Mouse (Mus musculus): ENCODE data around the gene Rorb. TPM values are rescaled to one million over a fixed set of nuclear protein-coding genes. Genes with fewer than 3 reads are reported as not detected.

The Rorb gene
- polyA plus RNA-seq, 1 experiment from 2014 or later: 12.9 TPM

GRCm38 (mm10) chr19:18911755-18912340, 199.1 kb downstream of the Rorb start:
- H3K4me1 ChIP-seq (ENCODE audit: control insufficient read depth, insufficient read depth, low read length): no peaks in the 10 kb centered on the region
- no peak overlapping the region for H3K9ac ChIP-seq (replicated peaks; ENCODE audit: low read length)
- no peak overlapping the region for H3K4me2 ChIP-seq (ENCODE audit: low read length)
- H3K36me3 ChIP-seq (ENCODE audit: control insufficient read depth, insufficient read depth, low read length): no peaks in the 10 kb centered on the region
- H3K27me3 ChIP-seq (ENCODE audit: control insufficient read depth, insufficient read depth, low read length): no peaks in the 10 kb centered on the region
- DNase-seq (no peak), ATAC-seq (ENCODE audit: low FRiP score, low TSS enrichment) (no peak)
- H3K27ac ChIP-seq (replicated peaks; ENCODE audit: low read depth, low read length): no peak overlapping the region
- H3K9me3 ChIP-seq (ENCODE audit: control insufficient read depth, low read length): no peaks in the 10 kb centered on the region
- no peak overlapping the region for H3K4me3 ChIP-seq (replicated peaks; ENCODE audit: low read depth, low read length)

- no peak overlapping the region for H3K4me2 ChIP-seq (ENCODE audit: low read length)
- H3K4me3 ChIP-seq (replicated peaks; ENCODE audit: low read depth, low read length): no peak overlapping the region
- no peaks in the 10 kb centered on the region for H3K4me1 ChIP-seq (ENCODE audit: control insufficient read depth, insufficient read depth, low read length)
- H3K36me3 ChIP-seq (ENCODE audit: control insufficient read depth, insufficient read depth, low read length): no peaks in the 10 kb centered on the region
- WGBS: 50% methylated on average over 3 of the region's 3 CpGs
- no peak overlapping the region for H3K27ac ChIP-seq (replicated peaks; ENCODE audit: low read depth, low read length)
- no peak for ATAC-seq (ENCODE audit: low FRiP score, low TSS enrichment)
- H3K27me3 ChIP-seq (ENCODE audit: control insufficient read depth, insufficient read depth, low read length): no peaks in the 10 kb centered on the region
- H3K9me3 ChIP-seq (ENCODE audit: control insufficient read depth, low read length): no peaks in the 10 kb centered on the region
- DNase-seq: peak; percentile 12
- H3K9ac ChIP-seq (replicated peaks; ENCODE audit: low read length): no peak overlapping the region
These were observed 201.4 kb downstream of the Rorb start for GRCm38 (mm10) chr19:18909641-18910040.

GRCm38 (mm10) chr19:18905511-18905910, 205.5 kb downstream of the Rorb start:
- no peaks in the 10 kb centered on the region for H3K27me3 ChIP-seq (ENCODE audit: control insufficient read depth, insufficient read depth, low read length)
- no peak overlapping the region for H3K4me2 ChIP-seq (ENCODE audit: low read length)
- no peak overlapping the region for H3K9ac ChIP-seq (replicated peaks; ENCODE audit: low read length)
- no peaks in the 10 kb centered on the region for H3K36me3 ChIP-seq (ENCODE audit: control insufficient read depth, insufficient read depth, low read length)
- H3K4me1 ChIP-seq (ENCODE audit: control insufficient read depth, insufficient read depth, low read length): no peaks in the 10 kb centered on the region
- no peak overlapping the region for H3K4me3 ChIP-seq (replicated peaks; ENCODE audit: low read depth, low read length)
- 76% methylated on average over 3 of the region's 3 CpGs for WGBS
- ATAC-seq (ENCODE audit: low FRiP score, low TSS enrichment) (no peak), DNase-seq (no peak)
- H3K9me3 ChIP-seq (ENCODE audit: control insufficient read depth, low read length): no peaks in the 10 kb centered on the region
- H3K27ac ChIP-seq (replicated peaks; ENCODE audit: low read depth, low read length): no peak overlapping the region

GRCm38 (mm10) chr19:18902694-18903067, 208.3 kb downstream of the Rorb start:
- Histone ChIP-seq H3K36me3 (ENCODE audit: control insufficient read depth, insufficient read depth, low read length) (no peaks in the 10 kb centered on the region), H3K4me2 (ENCODE audit: low read length) (no peak overlapping the region), H3K27me3 (ENCODE audit: control insufficient read depth, insufficient read depth, low read length) (no peaks in the 10 kb centered on the region), H3K27ac (replicated peaks; ENCODE audit: low read depth, low read length) (no peak overlapping the region), H3K9ac (replicated peaks; ENCODE audit: low read length) (no peak overlapping the region), H3K4me3 (replicated peaks; ENCODE audit: low read depth, low read length) (no peak overlapping the region), H3K4me1 (ENCODE audit: control insufficient read depth, insufficient read depth, low read length) (no peaks in the 10 kb centered on the region), H3K9me3 (ENCODE audit: control insufficient read depth, low read length) (no peaks in the 10 kb centered on the region)
- DNase-seq (no peak), ATAC-seq (ENCODE audit: low FRiP score, low TSS enrichment) (no peak)
- WGBS: 73% methylated on average over 6 of the region's 6 CpGs

- H3K27me3 ChIP-seq (ENCODE audit: control insufficient read depth, insufficient read depth, low read length): no peaks in the 10 kb centered on the region
- no peaks in the 10 kb centered on the region for H3K9me3 ChIP-seq (ENCODE audit: control insufficient read depth, low read length)
- no peak for ATAC-seq (ENCODE audit: low FRiP score, low TSS enrichment)
- H3K4me3 ChIP-seq (replicated peaks; ENCODE audit: low read depth, low read length): no peak overlapping the region
- no peaks in the 10 kb centered on the region for H3K4me1 ChIP-seq (ENCODE audit: control insufficient read depth, insufficient read depth, low read length)
- H3K4me2 ChIP-seq (ENCODE audit: low read length): no peak overlapping the region
- H3K27ac ChIP-seq (replicated peaks; ENCODE audit: low read depth, low read length): no peak overlapping the region
- no peak for DNase-seq
- no peak overlapping the region for H3K9ac ChIP-seq (replicated peaks; ENCODE audit: low read length)
- no peaks in the 10 kb centered on the region for H3K36me3 ChIP-seq (ENCODE audit: control insufficient read depth, insufficient read depth, low read length)
- 67% methylated on average over 15 of the region's 15 CpGs for WGBS
These were observed 208.8 kb downstream of the Rorb start for GRCm38 (mm10) chr19:18902041-18902693.

- Histone ChIP-seq H3K9ac (replicated peaks; ENCODE audit: low read length) (no peak overlapping the region), H3K4me2 (ENCODE audit: low read length) (no peak overlapping the region), H3K36me3 (ENCODE audit: control insufficient read depth, insufficient read depth, low read length) (no peaks in the 10 kb centered on the region), H3K4me1 (ENCODE audit: control insufficient read depth, insufficient read depth, low read length) (no peaks in the 10 kb centered on the region), H3K27me3 (ENCODE audit: control insufficient read depth, insufficient read depth, low read length) (no peaks in the 10 kb centered on the region), H3K9me3 (ENCODE audit: control insufficient read depth, low read length) (no peaks in the 10 kb centered on the region), H3K27ac (replicated peaks; ENCODE audit: low read depth, low read length) (no peak overlapping the region), H3K4me3 (replicated peaks; ENCODE audit: low read depth, low read length) (no peak overlapping the region)
- ATAC-seq (ENCODE audit: low FRiP score, low TSS enrichment) (no peak), DNase-seq (no peak)
These were observed 212.8 kb downstream of the Rorb start for GRCm38 (mm10) chr19:18898238-18898637.

- no peak overlapping the region for H3K4me3 ChIP-seq (replicated peaks; ENCODE audit: low read depth, low read length)
- 70% methylated on average over 4 of the region's 4 CpGs for WGBS
- no peaks in the 10 kb centered on the region for H3K9me3 ChIP-seq (ENCODE audit: control insufficient read depth, low read length)
- DNase-seq (no peak), ATAC-seq (ENCODE audit: low FRiP score, low TSS enrichment) (peak; percentile 28; the same call in 1 of the 2 replicates)
- H3K4me1 ChIP-seq (ENCODE audit: control insufficient read depth, insufficient read depth, low read length): peaks cover 12% of the 10 kb centered on the region; the same call in 1 of the 2 replicates
- H3K27ac ChIP-seq (replicated peaks; ENCODE audit: low read depth, low read length): peak overlapping the region; percentile 83
- no peak overlapping the region for H3K9ac ChIP-seq (replicated peaks; ENCODE audit: low read length)
- H3K36me3 ChIP-seq (ENCODE audit: control insufficient read depth, insufficient read depth, low read length): no peaks in the 10 kb centered on the region
- H3K4me2 ChIP-seq (ENCODE audit: low read length): no peak overlapping the region
- H3K27me3 ChIP-seq (ENCODE audit: control insufficient read depth, insufficient read depth, low read length): no peaks in the 10 kb centered on the region
These were observed 220.8 kb downstream of the Rorb start for GRCm38 (mm10) chr19:18890216-18890615.

- ATAC-seq (ENCODE audit: low FRiP score, low TSS enrichment) (peak; percentile 29; the same call in 1 of the 2 replicates), DNase-seq (no peak)
- Histone ChIP-seq H3K4me2 (ENCODE audit: low read length) (peak overlapping the region; percentile 56), H3K9me3 (ENCODE audit: control insufficient read depth, low read length) (no peaks in the 10 kb centered on the region), H3K4me1 (ENCODE audit: control insufficient read depth, insufficient read depth, low read length) (peaks cover 12% of the 10 kb centered on the region; the same call in 1 of the 2 replicates), H3K27ac (replicated peaks; ENCODE audit: low read depth, low read length) (peak overlapping the region; percentile 83), H3K9ac (replicated peaks; ENCODE audit: low read length) (peak overlapping the region; percentile 44; the same call in 1 of the 2 replicates), H3K4me3 (replicated peaks; ENCODE audit: low read depth, low read length) (peak overlapping the region; percentile 25), H3K36me3 (ENCODE audit: control insufficient read depth, insufficient read depth, low read length) (no peaks in the 10 kb centered on the region), H3K27me3 (ENCODE audit: control insufficient read depth, insufficient read depth, low read length) (no peaks in the 10 kb centered on the region)
- WGBS: 30% methylated on average over 1 of the region's 1 CpGs
These were observed 221.4 kb downstream of the Rorb start for GRCm38 (mm10) chr19:18889632-18890031.

GRCm38 (mm10) chr19:18889117-18889627, 221.8 kb downstream of the Rorb start:
- Histone ChIP-seq H3K36me3 (ENCODE audit: control insufficient read depth, insufficient read depth, low read length) (no peaks in the 10 kb centered on the region), H3K27ac (replicated peaks; ENCODE audit: low read depth, low read length) (peak overlapping the region; percentile 83), H3K9ac (replicated peaks; ENCODE audit: low read length) (peak overlapping the region; percentile 44), H3K4me2 (ENCODE audit: low read length) (peak overlapping the region; percentile 56), H3K27me3 (ENCODE audit: control insufficient read depth, insufficient read depth, low read length) (no peaks in the 10 kb centered on the region), H3K9me3 (ENCODE audit: control insufficient read depth, low read length) (no peaks in the 10 kb centered on the region), H3K4me1 (ENCODE audit: control insufficient read depth, insufficient read depth, low read length) (peaks cover 12% of the 10 kb centered on the region; the same call in 1 of the 2 replicates), H3K4me3 (replicated peaks; ENCODE audit: low read depth, low read length) (peak overlapping the region; percentile 25)
- 3% methylated on average over 11 of the region's 11 CpGs for WGBS
- ATAC-seq (ENCODE audit: low FRiP score, low TSS enrichment) (peak; percentile 78), DNase-seq (peak; percentile 83)
